Mouse (Mus musculus): ENCODE results near the gene Olfr920. TPM values are rescaled to one million over a fixed set of nuclear protein-coding genes. Genes with fewer than 3 reads are reported as not detected.

Gene Olfr920
- polyA plus RNA-seq, 1 experiment from 2014 or later, result 0.03 TPM

Other genes starting within 250 kb of the Olfr920 start
- gene Olfr911-ps1, start 230.7 kb upstream of the Olfr920 start, polyA plus RNA-seq (2016; fragmentation: Nextera tagmentation; extraction: Ambion mirVana), result not detected in 2 replicates
- gene Olfr910, start 214.4 kb upstream of the Olfr920 start, polyA plus RNA-seq (2016; fragmentation: Nextera tagmentation; extraction: Ambion mirVana), result not detected in 2 replicates
- gene Olfr912, start 172.1 kb upstream of the Olfr920 start, polyA plus RNA-seq (2016; fragmentation: Nextera tagmentation; extraction: Ambion mirVana), result not detected in 2 replicates
- not detected in 2 replicates for gene Olfr913, start 159.5 kb upstream of the Olfr920 start, polyA plus RNA-seq (2016; fragmentation: Nextera tagmentation; extraction: Ambion mirVana)
- not detected in 2 replicates for gene Olfr914, start 147.2 kb upstream of the Olfr920 start, polyA plus RNA-seq (2016; fragmentation: Nextera tagmentation; extraction: Ambion mirVana)
- not detected in 2 replicates for gene Olfr916, start 92.4 kb upstream of the Olfr920 start, polyA plus RNA-seq (2016; fragmentation: Nextera tagmentation; extraction: Ambion mirVana)
- not detected in 2 replicates for gene Olfr917, start 86.5 kb upstream of the Olfr920 start, polyA plus RNA-seq (2016; fragmentation: Nextera tagmentation; extraction: Ambion mirVana)
- not detected in 2 replicates for gene Olfr918, start 77.7 kb upstream of the Olfr920 start, polyA plus RNA-seq (2016; fragmentation: Nextera tagmentation; extraction: Ambion mirVana)
- gene Olfr919, start 48.6 kb upstream of the Olfr920 start, polyA plus RNA-seq (2016; fragmentation: Nextera tagmentation; extraction: Ambion mirVana), result not detected in 2 replicates
- gene Vwa5a, start 34.0 kb upstream of the Olfr920 start, polyA plus RNA-seq (2016; fragmentation: Nextera tagmentation; extraction: Ambion mirVana), result 19.3 and 21.3 TPM in 2 replicates
- gene Olfr921, start 20.8 kb downstream of the Olfr920 start, polyA plus RNA-seq (2016; fragmentation: Nextera tagmentation; extraction: Ambion mirVana), result not detected in 2 replicates
- gene Olfr922, start 62.3 kb downstream of the Olfr920 start, polyA plus RNA-seq (2016; fragmentation: Nextera tagmentation; extraction: Ambion mirVana), result not detected in 2 replicates
- not detected in 2 replicates for gene Olfr923, start 74.2 kb downstream of the Olfr920 start, polyA plus RNA-seq (2016; fragmentation: Nextera tagmentation; extraction: Ambion mirVana)
- gene Olfr924, start 92.2 kb downstream of the Olfr920 start, polyA plus RNA-seq (2016; fragmentation: Nextera tagmentation; extraction: Ambion mirVana), result not detected in 2 replicates
- not detected in 2 replicates for gene Olfr26, start 102.8 kb downstream of the Olfr920 start, polyA plus RNA-seq (2016; fragmentation: Nextera tagmentation; extraction: Ambion mirVana)
- not detected in 2 replicates for gene Olfr926, start 124.8 kb downstream of the Olfr920 start, polyA plus RNA-seq (2016; fragmentation: Nextera tagmentation; extraction: Ambion mirVana)
- not detected in 2 replicates for gene Olfr930, start 177.5 kb downstream of the Olfr920 start, polyA plus RNA-seq (2016; fragmentation: Nextera tagmentation; extraction: Ambion mirVana)
- gene Olfr933, start 220.0 kb downstream of the Olfr920 start, polyA plus RNA-seq (2016; fragmentation: Nextera tagmentation; extraction: Ambion mirVana), result not detected in 2 replicates
- gene Olfr934, start 236.0 kb downstream of the Olfr920 start, polyA plus RNA-seq (2016; fragmentation: Nextera tagmentation; extraction: Ambion mirVana), result not detected in 2 replicates
- not detected in 2 replicates for gene Olfr935, start 247.4 kb downstream of the Olfr920 start, polyA plus RNA-seq (2016; fragmentation: Nextera tagmentation; extraction: Ambion mirVana)